ENCODE assay signal across 17 mouse cellular contexts in genomic region chr11:94345926-94346325, GRCm38 (mm10). TPM values are rescaled to one million over a fixed set of nuclear protein-coding genes. Genes with fewer than 3 reads are reported as not detected.
"Had no signal": no experiment of that assay in that cellular context is flagged by ENCODE, and none has a peak within 500 bp of the region (broad histone marks: within the 10 kb centered on the region; RNA-seq: fewer than 3 reads in every experiment).

No protein-coding gene starts in this region.

- DNase-seq: kidney, adult 18-20 months; kidney, postnatal 10 days; left cerebral cortex, postnatal 4 days; liver, embryonic 13.5 days; retina, postnatal 1 day; thymus, adult 2 months; thymus, postnatal 14 days; thymus, postnatal 4 days had no signal

- H3K4me2 ChIP-seq: limb, embryonic 12.5 days; limb, embryonic 15.5 days; liver, embryonic 13.5 days; lung, embryonic 14.5 days; midbrain, embryonic 13.5 days; neural tube, embryonic 13.5 days had no signal

- H3K4me3 ChIP-seq: limb, embryonic 12.5 days; limb, embryonic 15.5 days; liver, embryonic 13.5 days; megakaryocyte, embryonic 14.5 days; midbrain, embryonic 10.5 days; midbrain, embryonic 13.5 days; myocyte; neural tube, embryonic 13.5 days had no signal

- H3K36me3 ChIP-seq: limb, embryonic 12.5 days; limb, embryonic 15.5 days; liver, embryonic 13.5 days; midbrain, embryonic 13.5 days; neural tube, embryonic 13.5 days had no signal

- H3K9me3 ChIP-seq: limb, embryonic 12.5 days; limb, embryonic 15.5 days; liver, embryonic 13.5 days; midbrain, embryonic 10.5 days; midbrain, embryonic 13.5 days; neural tube, embryonic 13.5 days had no signal

- H3K9ac ChIP-seq: limb, embryonic 12.5 days; limb, embryonic 15.5 days; liver, embryonic 13.5 days; lung, embryonic 14.5 days; midbrain, embryonic 13.5 days; neural tube, embryonic 13.5 days had no signal

- H3K27ac ChIP-seq: limb, embryonic 12.5 days; limb, embryonic 15.5 days; liver, embryonic 13.5 days; midbrain, embryonic 10.5 days; midbrain, embryonic 13.5 days; neural tube, embryonic 13.5 days had no signal

- ATAC-seq: midbrain, embryonic 13.5 days; midbrain, embryonic 16.5 days had no signal

- H3K27me3 ChIP-seq: limb, embryonic 15.5 days; midbrain, embryonic 13.5 days; neural tube, embryonic 13.5 days had no signal

RNA-seq across cellular contexts. Expression of gene Abcc3, which starts 46.9 kb away (rescaled TPM):
- polyA plus RNA-seq: myocyte had no signal
